9 mouse cellular contexts compared by ENCODE assay signal in the genomic region with DNA sequence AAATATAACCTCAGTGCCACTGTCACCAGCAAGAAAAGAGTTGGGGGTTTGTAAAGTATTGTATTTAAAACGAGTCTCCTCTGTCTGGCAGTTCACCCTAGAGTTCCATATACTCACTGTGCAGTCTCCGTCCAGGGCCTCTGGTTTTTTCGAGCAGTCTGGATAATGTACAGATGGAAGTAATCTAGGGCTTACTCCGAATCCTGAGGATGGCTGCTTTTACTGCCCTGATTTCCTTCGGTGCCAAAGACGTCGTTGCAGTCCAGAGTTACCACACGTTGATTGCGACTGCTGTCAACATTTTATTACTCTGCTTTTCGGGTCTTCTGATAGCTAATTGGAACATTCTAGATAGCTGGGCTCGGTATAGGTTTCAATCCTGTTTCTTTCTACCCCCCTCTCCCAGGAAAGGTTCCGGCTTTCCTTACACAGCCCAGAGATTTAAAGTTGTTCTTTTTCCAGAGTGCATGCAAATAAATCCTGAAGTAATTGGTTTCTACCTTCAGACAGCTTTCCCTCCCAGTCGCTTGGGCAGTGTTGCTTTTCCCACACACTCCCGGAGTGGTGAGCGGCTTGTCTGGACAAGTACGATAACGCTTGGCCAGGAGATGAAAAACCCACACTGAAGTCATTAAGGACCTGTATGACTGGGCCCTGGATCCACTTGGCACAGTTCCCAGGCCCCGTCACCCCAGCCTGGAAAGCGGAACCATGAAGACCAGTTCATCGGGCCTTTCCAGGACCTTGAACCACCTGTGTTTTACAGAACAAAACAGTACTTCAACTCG.
A peak's percentile ranks its signal among the peaks of the same experiment; 100 is the strongest.
DNase-seq lines count a peak whose midpoint lies in the region; ATAC-seq and TF ChIP-seq lines count a peak whose summit lies in the region.
"Had no signal": no experiment of that assay in that cellular context is flagged by ENCODE, and none has a peak within 500 bp of the region (broad histone marks: within the 10 kb centered on the region; RNA-seq: fewer than 3 reads in every experiment).

No protein-coding gene starts in this region.

- no peak for ATAC-seq in forebrain, embryonic 14.5 days
- ATAC-seq in limb, embryonic 14.5 days (ENCODE audit: low FRiP score, low read depth) = peak; percentile 73
- no peak for ATAC-seq in erythroid progenitor cell, adult 5-6 weeks (replicated peaks; ENCODE audit: low FRiP score, poor library complexity, severe bottlenecking)

- intact Hi-C loops in heart, postnatal 14 days (cut with DNase I) = no loop called here
- intact Hi-C loops in left cerebral cortex, postnatal 14 days (cut with DNase I) = no loop called here

- DNase-seq in NIH3T3 (ENCODE audit: low read depth) = peak; percentile 39
- no peak for DNase-seq in forebrain, embryonic 14.5 days (ENCODE audit: low spot score)
- peak; percentile 70 to 80 for DNase-seq in heart, postnatal 14 days
- DNase-seq in limb, embryonic 14.5 days (ENCODE audit: low spot score) = peak; percentile 71
- no peak for DNase-seq in layer of hippocampus, adult 8-10 months (ENCODE audit: low spot score in 2 of 2)
- no peak for DNase-seq in spleen, postnatal 4 days (ENCODE audit: low spot score in 2 of 2)
- DNase-seq in left cerebral cortex, postnatal 14 days (ENCODE audit: low spot score in 2 of 2) = no peak
- DNase-seq: liver, embryonic 13.5 days had no signal

- H3K27me3 ChIP-seq in forebrain, embryonic 14.5 days (replicated peaks; ENCODE audit: control insufficient read depth, insufficient read depth, low read length) = no peaks in the 10 kb centered on the region
- no peaks in the 10 kb centered on the region for H3K27me3 ChIP-seq in limb, embryonic 14.5 days (ENCODE audit: control insufficient read depth, insufficient read depth, low read length)
- H3K27me3 ChIP-seq: liver, embryonic 13.5 days had no signal

- no peaks in the 10 kb centered on the region for H3K9me3 ChIP-seq in forebrain, embryonic 14.5 days (replicated peaks; ENCODE audit: control insufficient read depth, low read length)
- H3K9me3 ChIP-seq in limb, embryonic 14.5 days (ENCODE audit: control insufficient read depth, low read length) = no peaks in the 10 kb centered on the region
- H3K9me3 ChIP-seq: liver, embryonic 13.5 days had no signal

- H3K27ac ChIP-seq in forebrain, embryonic 14.5 days (ENCODE audit: low read depth, low read length) = peak overlapping the region; percentile 50; the same call in 1 of the 2 replicates
- peak overlapping the region; percentile 63 for H3K27ac ChIP-seq in limb, embryonic 14.5 days (replicated peaks; ENCODE audit: low read depth, low read length)
- H3K27ac ChIP-seq: liver, embryonic 13.5 days had no signal

- peak overlapping the region; percentile 29; the same call in 1 of the 2 replicates for H3K9ac ChIP-seq in forebrain, embryonic 14.5 days (ENCODE audit: low read length)
- no peak overlapping the region; the same call in 1 of the 2 replicates for H3K9ac ChIP-seq in limb, embryonic 14.5 days (ENCODE audit: low read depth, low read length, severe bottlenecking)
- H3K9ac ChIP-seq: liver, embryonic 13.5 days had no signal

- no peak for TF ChIP-seq POLR2A in limb, embryonic 14.5 days (IDR thresholded peaks at IDR 0.05; ENCODE audit: borderline replicate concordance, extremely low read depth, insufficient read depth, insufficient read length)

- peak overlapping the region; percentile 28 for H3K4me2 ChIP-seq in forebrain, embryonic 14.5 days (ENCODE audit: low read length)
- H3K4me2 ChIP-seq in limb, embryonic 14.5 days (replicated peaks; ENCODE audit: low read depth, low read length, severe bottlenecking) = peak overlapping the region; percentile 34
- H3K4me2 ChIP-seq: liver, embryonic 13.5 days had no signal

- peaks cover 20% of the 10 kb centered on the region for H3K4me1 ChIP-seq in forebrain, embryonic 14.5 days (ENCODE audit: control insufficient read depth, insufficient read depth, low read length)
- peaks cover 50% of the 10 kb centered on the region for H3K4me1 ChIP-seq in limb, embryonic 14.5 days (ENCODE audit: control insufficient read depth, insufficient read depth, low read length)
- H3K4me1 ChIP-seq: liver, embryonic 13.5 days had no signal

- 43% methylated on average over 21 of the region's 21 CpGs for WGBS in forebrain, embryonic 14.5 days
- 4% methylated on average over 21 of the region's 21 CpGs for WGBS in limb, embryonic 14.5 days

- H3K4me3 ChIP-seq in forebrain, embryonic 14.5 days (ENCODE audit: low read depth, low read length) = peak overlapping the region; percentile 2; the same call in 1 of the 2 replicates
- 0 out of 2 replicates have a peak overlapping the region, but pooled peaks have one; percentile 1 for H3K4me3 ChIP-seq in limb, embryonic 14.5 days (replicated peaks; ENCODE audit: low read length)
- H3K4me3 ChIP-seq: liver, embryonic 13.5 days had no signal

- no peaks in the 10 kb centered on the region for H3K36me3 ChIP-seq in forebrain, embryonic 14.5 days (ENCODE audit: control insufficient read depth, insufficient read depth, low read length)
- no peaks in the 10 kb centered on the region for H3K36me3 ChIP-seq in limb, embryonic 14.5 days (ENCODE audit: control insufficient read depth, insufficient read depth, low read length)
- H3K36me3 ChIP-seq: liver, embryonic 13.5 days had no signal

Comparison
In these comparisons a context has a peak if more than half of its experiments do, and no peak if none do; other contexts are left out.
1. DNase-seq: peak in NIH3T3 (single experiment), heart, postnatal 14 days (2 of 2) and limb, embryonic 14.5 days (single experiment); none in forebrain, embryonic 14.5 days (single experiment), layer of hippocampus, adult 8-10 months (0 of 2), spleen, postnatal 4 days (0 of 2) and left cerebral cortex, postnatal 14 days (0 of 2).